ENCODE assay signal across 10 mouse cellular contexts in the genomic region with DNA sequence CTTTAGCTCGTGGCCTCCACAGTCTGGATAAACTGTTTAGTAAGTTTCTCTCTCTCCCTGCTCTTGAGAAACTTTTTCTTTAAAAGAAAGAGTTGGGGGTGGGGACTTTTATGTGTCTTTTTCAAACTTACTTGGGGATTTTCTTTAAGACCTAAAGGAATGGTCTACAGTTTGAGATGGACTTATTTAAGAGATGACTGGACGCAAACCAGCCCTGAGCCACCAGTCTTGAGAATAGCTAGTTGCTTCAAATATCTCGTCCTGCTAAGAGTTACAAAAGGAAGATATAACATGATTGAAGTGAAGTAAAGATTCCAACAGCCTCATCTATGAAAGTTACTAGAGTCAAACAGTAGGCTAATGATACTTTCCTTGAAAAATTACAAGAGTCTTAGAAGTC. TPM values are rescaled to one million over a fixed set of nuclear protein-coding genes. Genes with fewer than 3 reads are reported as not detected.
A peak's percentile ranks its signal among the peaks of the same experiment; 100 is the strongest.
DNase-seq lines count a peak whose midpoint lies in the region; ATAC-seq lines count a peak whose summit lies in the region.
"Had no signal": no experiment of that assay in that cellular context is flagged by ENCODE, and none has a peak within 500 bp of the region (broad histone marks: within the 10 kb centered on the region; RNA-seq: fewer than 3 reads in every experiment).

No protein-coding gene starts in this region.

- H3K4me3 ChIP-seq in heart, embryonic 11.5 days (ENCODE audit: low read depth, low read length), result no peak overlapping the region
- H3K4me3 ChIP-seq in lung, embryonic 15.5 days, result no peak overlapping the region
- no peak overlapping the region for H3K4me3 ChIP-seq in intestine, embryonic 15.5 days (replicated peaks)
- no peak overlapping the region for H3K4me3 ChIP-seq in stomach, embryonic 15.5 days (replicated peaks)

- WGBS in heart, embryonic 11.5 days (ENCODE audit: insufficient replicate concordance), result 42% methylated on average over 3 of the region's 3 CpGs
- WGBS in lung, embryonic 15.5 days, result 37% methylated on average over 3 of the region's 3 CpGs
- WGBS in intestine, embryonic 15.5 days, result 36% methylated on average over 3 of the region's 3 CpGs
- 42% methylated on average over 3 of the region's 3 CpGs for WGBS in stomach, embryonic 15.5 days

- peak overlapping the region; percentile 68 for H3K27ac ChIP-seq in heart, embryonic 11.5 days (ENCODE audit: low read depth, low read length)
- H3K27ac ChIP-seq in lung, embryonic 15.5 days, result 0 out of 2 replicates have a peak overlapping the region, but pooled peaks have one; percentile 9
- H3K27ac ChIP-seq in intestine, embryonic 15.5 days, result no peak overlapping the region
- H3K27ac ChIP-seq in stomach, embryonic 15.5 days, result 0 out of 2 replicates have a peak overlapping the region, but pooled peaks have one; percentile 40

- H3K4me2 ChIP-seq in heart, embryonic 11.5 days, result peak overlapping the region; percentile 69
- H3K4me2 ChIP-seq in lung, embryonic 15.5 days, result peak overlapping the region; percentile 84; the same call in 1 of the 2 replicates
- H3K4me2 ChIP-seq in intestine, embryonic 15.5 days (replicated peaks), result peak overlapping the region; percentile 68; the same call in 1 of the 2 replicates
- peak overlapping the region; percentile 4; the same call in 1 of the 2 replicates for H3K4me2 ChIP-seq in stomach, embryonic 15.5 days

- ATAC-seq in heart, embryonic 11.5 days (replicated peaks; ENCODE audit: insufficient number of reproducible peaks, low FRiP score, low TSS enrichment), result no peak
- no peak for ATAC-seq in lung, embryonic 15.5 days (ENCODE audit: borderline replicate concordance, extremely low read depth, low FRiP score, low TSS enrichment)
- ATAC-seq in intestine, embryonic 15.5 days, result no peak
- no peak for ATAC-seq in stomach, embryonic 15.5 days (ENCODE audit: insufficient read depth, low FRiP score, low read depth)

- H3K4me1 ChIP-seq in heart, embryonic 11.5 days (ENCODE audit: control insufficient read depth, insufficient read depth, low read length), result peaks cover 59% of the 10 kb centered on the region
- H3K4me1 ChIP-seq in lung, embryonic 15.5 days, result peaks cover 75% of the 10 kb centered on the region
- peaks cover 48% of the 10 kb centered on the region for H3K4me1 ChIP-seq in intestine, embryonic 15.5 days (replicated peaks)
- peaks cover 45% of the 10 kb centered on the region for H3K4me1 ChIP-seq in stomach, embryonic 15.5 days

- no peak overlapping the region for H3K9ac ChIP-seq in heart, embryonic 11.5 days (ENCODE audit: low read depth, low read length)
- no peak overlapping the region for H3K9ac ChIP-seq in lung, embryonic 15.5 days
- no peak overlapping the region for H3K9ac ChIP-seq in intestine, embryonic 15.5 days
- no peak overlapping the region for H3K9ac ChIP-seq in stomach, embryonic 15.5 days

- H3K36me3 ChIP-seq in heart, embryonic 11.5 days (ENCODE audit: control insufficient read depth, insufficient read depth, low read length), result peaks cover 4% of the 10 kb centered on the region; the same call in 1 of the 2 replicates
- no peaks in the 10 kb centered on the region for H3K36me3 ChIP-seq in lung, embryonic 15.5 days
- no peaks in the 10 kb centered on the region for H3K36me3 ChIP-seq in intestine, embryonic 15.5 days
- no peaks in the 10 kb centered on the region for H3K36me3 ChIP-seq in stomach, embryonic 15.5 days

- no peak for DNase-seq in heart, adult 18-20 months
- DNase-seq in lung, postnatal 10 days, result no peak
- no peak for DNase-seq in adrenal gland, adult 18-20 months (ENCODE audit: low spot score in 2 of 2)
- no peak for DNase-seq in thymus, postnatal 36 days
- DNase-seq: cerebellum, adult 11-12 months; kidney, adult 18-20 months had no signal

- no peaks in the 10 kb centered on the region for H3K9me3 ChIP-seq in heart, embryonic 11.5 days (replicated peaks; ENCODE audit: control insufficient read depth, low read length)
- H3K9me3 ChIP-seq in lung, embryonic 15.5 days, result no peaks in the 10 kb centered on the region
- no peaks in the 10 kb centered on the region for H3K9me3 ChIP-seq in intestine, embryonic 15.5 days
- no peaks in the 10 kb centered on the region for H3K9me3 ChIP-seq in stomach, embryonic 15.5 days

- no peaks in the 10 kb centered on the region for H3K27me3 ChIP-seq in heart, embryonic 11.5 days (ENCODE audit: control insufficient read depth, insufficient read depth, low read length)
- H3K27me3 ChIP-seq in lung, embryonic 15.5 days, result no peaks in the 10 kb centered on the region
- H3K27me3 ChIP-seq in intestine, embryonic 15.5 days (replicated peaks), result no peaks in the 10 kb centered on the region
- H3K27me3 ChIP-seq in stomach, embryonic 15.5 days (replicated peaks), result no peaks in the 10 kb centered on the region

RNA-seq across cellular contexts. Expression of a gene that starts 4.0 kb away (rescaled TPM):
- polyA plus RNA-seq in heart, embryonic 11.5 days (2014; fragmentation: Nextera tagmentation; extraction: Ambion mirVana), result 47.3 and 58.9 TPM in 2 replicates
- total RNA-seq in heart, adult 18-20 months (2021), result 10 to 100 TPM; 36.9 to 49.1 TPM
- polyA plus RNA-seq in lung, embryonic 15.5 days (2015; fragmentation: Nextera tagmentation; extraction: Ambion mirVana), result 67.2 and 68.7 TPM in 2 replicates
- polyA plus RNA-seq in intestine, embryonic 15.5 days (2015; fragmentation: Nextera tagmentation; extraction: Ambion mirVana), result 87.6 and 91.8 TPM in 2 replicates
- polyA plus RNA-seq in stomach, embryonic 15.5 days (2015; fragmentation: Nextera tagmentation; extraction: Ambion mirVana), result 103 and 104 TPM in 2 replicates
- 10 to 100 TPM; 48.2 to 57.3 TPM for total RNA-seq in adrenal gland, adult 18-20 months (2021)

Comparison
In these comparisons a context has a peak if more than half of its experiments do, and no peak if none do; other contexts are left out.
1. H3K4me2 ChIP-seq: peak in every context shown above with its lines; median percentile 84 in lung, embryonic 15.5 days; 69 in heart, embryonic 11.5 days; 68 in intestine, embryonic 15.5 days; 4 in stomach, embryonic 15.5 days.